Mouse (Mus musculus) adipocyte (in vitro differentiated cells): ENCODE measurements around the gene Gm17657.

ENCODE experiments used
- DNase-seq: peaks from one replicate; pipeline ENCODE4 v3.0.0-alpha.2; 2016; ENCODE audit warnings: low spot score

Gm17657 gene

GRCm38 (mm10) chr17:29549543-29550428, at the start of gene Gm17657, which contains the start of gene Tbc1d22b:
Gm17657 (minus strand) TSS chr17:29549638.
Tbc1d22b (plus strand) TSS chr17:29549785.
- peak; percentile 89 for DNase-seq

GRCm38 (mm10) chr17:29599051-29599450, 49.6 kb upstream of the Gm17657 start:
- no peak for DNase-seq

- DNase-seq, result no peak
Measured at GRCm38 (mm10) chr17:29596771-29597132, 47.3 kb upstream of the Gm17657 start.

- DNase-seq, result no peak
Measured at GRCm38 (mm10) chr17:29595891-29596770, 46.7 kb upstream of the Gm17657 start.

GRCm38 (mm10) chr17:29589221-29589898, 39.9 kb upstream of the Gm17657 start:
- no peak for DNase-seq

GRCm38 (mm10) chr17:29586921-29587320, 37.5 kb upstream of the Gm17657 start:
- no peak for DNase-seq

GRCm38 (mm10) chr17:29585446-29585845, 36.0 kb upstream of the Gm17657 start:
- DNase-seq, result no peak

- DNase-seq, result no peak
Measured at GRCm38 (mm10) chr17:29584737-29585136, 35.3 kb upstream of the Gm17657 start.

- DNase-seq, result no peak
Measured at GRCm38 (mm10) chr17:29584306-29584705, 34.9 kb upstream of the Gm17657 start.

- DNase-seq, result no peak
Measured at GRCm38 (mm10) chr17:29583569-29583968, 34.1 kb upstream of the Gm17657 start.

GRCm38 (mm10) chr17:29579579-29580126, 30.2 kb upstream of the Gm17657 start:
- DNase-seq, result no peak

- no peak for DNase-seq
Measured at GRCm38 (mm10) chr17:29569831-29570230, 20.4 kb upstream of the Gm17657 start.

- no peak for DNase-seq
Measured at GRCm38 (mm10) chr17:29568435-29568834, 19.0 kb upstream of the Gm17657 start.

- DNase-seq, result no peak
Measured at GRCm38 (mm10) chr17:29565521-29565920, 16.1 kb upstream of the Gm17657 start.

- no peak for DNase-seq
Measured at GRCm38 (mm10) chr17:29558476-29558875, 9.0 kb upstream of the Gm17657 start.

- no peak for DNase-seq
Measured at GRCm38 (mm10) chr17:29556893-29557292, 7.5 kb upstream of the Gm17657 start.

GRCm38 (mm10) chr17:29556456-29556855, 7.0 kb upstream of the Gm17657 start:
- DNase-seq, result no peak

GRCm38 (mm10) chr17:29554176-29554575, 4.7 kb upstream of the Gm17657 start:
- no peak for DNase-seq

GRCm38 (mm10) chr17:29552162-29552732, 2.8 kb upstream of the Gm17657 start, which contains the start of gene Tmem217:
Tmem217 (minus strand) TSS chr17:29552385.
- peak; percentile 16 for DNase-seq

- no peak for DNase-seq
Measured at GRCm38 (mm10) chr17:29551019-29551418, 1.6 kb upstream of the Gm17657 start.

GRCm38 (mm10) chr17:29548994-29549393, 444 bp downstream of the Gm17657 start:
- no peak for DNase-seq
